Mouse (Mus musculus) thymus, adult 2 months (tissue): ENCODE data around the gene Prkg2.

Experiments
- CTCF ChIP-seq: fragments of 200-500 bp; IDR thresholded peaks from 2 replicates; pipeline ENCODE4 v1.5.1; 2012; ENCODE audit warnings: mild to moderate bottlenecking, control low read depth, low read length, moderate library complexity, borderline replicate concordance; ENCODE audit not compliant: control insufficient read depth, poor library complexity, insufficient read depth; ENCODE audit errors: extremely low read depth
- POLR2A ChIP-seq: fragments of 200-500 bp; IDR thresholded peaks from 2 replicates; pipeline ENCODE4 v1.6.1; 2012; ENCODE audit warnings: mild to moderate bottlenecking, low read length, control low read depth, moderate library complexity; ENCODE audit not compliant: control insufficient read depth, poor library complexity, insufficient read depth; ENCODE audit errors: extremely low read depth

GRCm38 (mm10) chr5:98964367-98964766 lies 72.8 kb downstream of the Prkg2 start:
- TF ChIP-seq POLR2A (no peak), CTCF (no peak)
